Mouse (Mus musculus) heart, embryonic 10.5 days (tissue): ENCODE measurements at regions not wholly inside any gene's neighbourhood (a gene's known extent, or its start where the extent isn't known, plus 50 kb on each side); places are given as distances from the start of the nearest gene placed in this dataset.

Source experiments
- DNase-seq: peaks from one replicate; pipeline ENCODE4 v3.0.0-alpha.2; 2017; ENCODE audit warnings: low spot score
- H3K27ac ChIP-seq: fragments of 300-500 bp; sonication (generic); 2 replicates; pipeline ENCODE4 v1.5.1; 2016; ENCODE audit warnings: mild to moderate bottlenecking
- H3K27me3 ChIP-seq: fragments of 300-500 bp; sonication (generic); 2 replicates; pipeline ENCODE4 v1.6.1; 2016; ENCODE audit warnings: mild to moderate bottlenecking; ENCODE audit not compliant: poor library complexity, insufficient read depth, severe bottlenecking
- H3K36me3 ChIP-seq: fragments of 300-500 bp; sonication (generic); 2 replicates; pipeline ENCODE4 v1.6.1; 2016; ENCODE audit warnings: mild to moderate bottlenecking, moderate library complexity
- H3K4me1 ChIP-seq: fragments of 300-500 bp; sonication (generic); 2 replicates; pipeline ENCODE4 v1.6.1; 2016; ENCODE audit warnings: mild to moderate bottlenecking
- H3K4me3 ChIP-seq: fragments of 300-500 bp; sonication (generic); 2 replicates; pipeline ENCODE4 v1.5.1; 2016; ENCODE audit warnings: mild to moderate bottlenecking, moderate library complexity
- H3K9me3 ChIP-seq: fragments of 300-500 bp; sonication (generic); 2 replicates; pipeline ENCODE4 v1.6.1; 2016; ENCODE audit warnings: mild to moderate bottlenecking, moderate library complexity
- WGBS: fragments of 180-500 bp; shearing (Covaris S2); methylation state at CpG from one replicate; pipeline ENCODE4 v1.1.7; 2016; 5-methylcytosine and 5-hydroxymethylcytosine counted together

GRCm38 (mm10) chr14:69107796-69108195 lies 186.3 kb downstream of the Synb start:
- H3K4me3 ChIP-seq, result no peak overlapping the region
- no peak overlapping the region for H3K27ac ChIP-seq
- DNase-seq, result peak; percentile 63
- WGBS, result 62% methylated on average over 5 of the region's 5 CpGs
- H3K27me3 ChIP-seq, result no peaks in the 10 kb centered on the region
- no peaks in the 10 kb centered on the region for H3K4me1 ChIP-seq
- H3K9me3 ChIP-seq, result no peaks in the 10 kb centered on the region
- no peaks in the 10 kb centered on the region for H3K36me3 ChIP-seq

- no peaks in the 10 kb centered on the region for H3K36me3 ChIP-seq
- H3K27me3 ChIP-seq, result no peaks in the 10 kb centered on the region
- no peak for DNase-seq
- no peak overlapping the region for H3K4me3 ChIP-seq
- no peak overlapping the region for H3K27ac ChIP-seq
- no peaks in the 10 kb centered on the region for H3K9me3 ChIP-seq
- WGBS, result 81% methylated on average over 4 of the region's 4 CpGs
- no peaks in the 10 kb centered on the region for H3K4me1 ChIP-seq
These were observed 189.5 kb downstream of the Synb start for GRCm38 (mm10) chr14:69104646-69105045.

GRCm38 (mm10) chr14:69103371-69104009 lies 190.6 kb downstream of the Synb start:
- H3K27me3 ChIP-seq, result no peaks in the 10 kb centered on the region
- no peaks in the 10 kb centered on the region for H3K36me3 ChIP-seq
- H3K4me3 ChIP-seq, result no peak overlapping the region
- DNase-seq, result no peak
- no peak overlapping the region for H3K27ac ChIP-seq
- H3K4me1 ChIP-seq, result no peaks in the 10 kb centered on the region
- no peaks in the 10 kb centered on the region for H3K9me3 ChIP-seq
- 64% methylated on average over 6 of the region's 6 CpGs for WGBS

GRCm38 (mm10) chr14:69100866-69101265 lies 193.2 kb downstream of the Synb start:
- WGBS, result 85% methylated on average over 5 of the region's 5 CpGs
- Histone ChIP-seq H3K4me1 (no peaks in the 10 kb centered on the region), H3K27ac (no peak overlapping the region)

GRCm38 (mm10) chr14:69095599-69095998 lies 198.5 kb downstream of the Synb start:
- Histone ChIP-seq H3K4me1 (no peaks in the 10 kb centered on the region), H3K27me3 (no peaks in the 10 kb centered on the region), H3K4me3 (no peak overlapping the region), H3K36me3 (no peaks in the 10 kb centered on the region), H3K27ac (no peak overlapping the region), H3K9me3 (no peaks in the 10 kb centered on the region)
- 79% methylated on average over 3 of the region's 3 CpGs for WGBS
- DNase-seq, result no peak

More at GRCm38 (mm10) chr14:69100866-69101265, 193.2 kb downstream of the Synb start:
- Histone ChIP-seq H3K9me3 (no peaks in the 10 kb centered on the region), H3K27me3 (no peaks in the 10 kb centered on the region), H3K4me3 (no peak overlapping the region), H3K36me3 (no peaks in the 10 kb centered on the region)
- no peak for DNase-seq
